Mouse (Mus musculus) embryo, embryonic 11.5 days (tissue): ENCODE measurements around the gene Gm43552.
A peak's percentile ranks its signal among the peaks of the same experiment; 100 is the strongest.
"Not testable (repeated sequence)": the region's sequence is repeated elsewhere in the genome, so short reads cannot be mapped to it uniquely, and the experiment has no call there.

ENCODE experiments used
- DNase-seq: peaks from one replicate; pipeline ENCODE4 v3.0.0-alpha.2; 2012; ENCODE audit warnings: low read depth, low spot score

Gene Gm43552

GRCm38 (mm10) chr5:65492716-65493531 lies at the start of gene Gm43552:
TSS of gene Gm43552 (minus strand) at chr5:65492833.
- DNase-seq, result peak; percentile 82

GRCm38 (mm10) chr5:65541889-65542288 lies 49.3 kb upstream of the Gm43552 start:
- DNase-seq, result no peak

GRCm38 (mm10) chr5:65539786-65540185 lies 47.2 kb upstream of the Gm43552 start:
- no peak for DNase-seq

- no peak for DNase-seq
These were observed 46.2 kb upstream of the Gm43552 start for GRCm38 (mm10) chr5:65538829-65539228.

GRCm38 (mm10) chr5:65538121-65538520 lies 45.5 kb upstream of the Gm43552 start:
- DNase-seq, result no peak

GRCm38 (mm10) chr5:65537420-65538071 lies 44.9 kb upstream of the Gm43552 start:
- peak; percentile 67 for DNase-seq

- DNase-seq, result peak; percentile 92
These were observed 44.3 kb upstream of the Gm43552 start, which contains the start of the genes Smim14 and Ube2k for GRCm38 (mm10) chr5:65536751-65537419. TSS of gene Smim14 (minus strand) at chr5:65537184. TSS of gene Ube2k (plus strand) at chr5:65537233.

- DNase-seq, result not testable (repeated sequence)
These were observed 43.4 kb upstream of the Gm43552 start for GRCm38 (mm10) chr5:65536068-65536465.

GRCm38 (mm10) chr5:65535457-65536067 lies 42.9 kb upstream of the Gm43552 start:
- peak; percentile 9 for DNase-seq

GRCm38 (mm10) chr5:65534496-65534895 lies 41.9 kb upstream of the Gm43552 start:
- no peak for DNase-seq

- no peak for DNase-seq
These were observed 38.6 kb upstream of the Gm43552 start for GRCm38 (mm10) chr5:65531283-65531682.

- DNase-seq, result no peak
These were observed 33.2 kb upstream of the Gm43552 start for GRCm38 (mm10) chr5:65525674-65526443.

GRCm38 (mm10) chr5:65524831-65525230 lies 32.2 kb upstream of the Gm43552 start:
- DNase-seq, result no peak

GRCm38 (mm10) chr5:65521803-65522202 lies 29.2 kb upstream of the Gm43552 start:
- no peak for DNase-seq

GRCm38 (mm10) chr5:65514635-65515278 lies 22.1 kb upstream of the Gm43552 start:
- no peak for DNase-seq

- DNase-seq, result no peak
These were observed 20.9 kb upstream of the Gm43552 start for GRCm38 (mm10) chr5:65513506-65513905.

GRCm38 (mm10) chr5:65508395-65508794 lies 15.8 kb upstream of the Gm43552 start:
- DNase-seq, result no peak

- DNase-seq, result peak; percentile 11
These were observed 13.2 kb upstream of the Gm43552 start for GRCm38 (mm10) chr5:65505786-65506185.

- DNase-seq, result no peak
These were observed 8.8 kb upstream of the Gm43552 start for GRCm38 (mm10) chr5:65501407-65501806.

GRCm38 (mm10) chr5:65500231-65500630 lies 7.6 kb upstream of the Gm43552 start:
- DNase-seq, result no peak
